Mouse (Mus musculus) heart, postnatal 10 days (tissue): Measurements from ENCODE around the gene Gm36210. TPM values are rescaled to one million over a fixed set of nuclear protein-coding genes. Genes with fewer than 3 reads are reported as not detected.
A peak's percentile ranks its signal among the peaks of the same experiment; 100 is the strongest.
"Not testable (repeated sequence)": the region's sequence is repeated elsewhere in the genome, so short reads cannot be mapped to it uniquely, and the experiment has no call there.

ENCODE experiments used
- DNase-seq, 2 experiments: peaks; one replicate each; pipeline ENCODE4 v3.0.0; 2021
- intact Hi-C: fragments of 180-260 bp; cut with DNase I; formaldehyde crosslinking; loops from one replicate; pipeline ENCODE4 v1.15.1; 2025
- total RNA-seq, 2 experiments: library from RNA; stranded (reverse); gene quantifications; 2 replicates each; pipeline ENCODE4 v1.2.3; 2021

The Gm36210 gene
- total RNA-seq, 2 experiments from 2014 or later = not detected

- DNase-seq = no peak
- intact Hi-C loops = loop anchor here (5.0 kb wide), 1 partner anchor 77 kb away; no protein-coding TSS in a partner anchor
Measured at GRCm38 (mm10) chr7:4898851-4899648, 7.3 kb downstream of the Gm36210 start.

GRCm38 (mm10) chr7:4895186-4895585 is 11.1 kb downstream of the Gm36210 start:
- intact Hi-C loops = loop anchor here (5.0 kb wide), 1 partner anchor 73 kb away; no protein-coding TSS in a partner anchor
- no peak for DNase-seq

GRCm38 (mm10) chr7:4886680-4887079 is 19.6 kb downstream of the Gm36210 start:
- no peak for DNase-seq
- intact Hi-C loops = no loop called here

- intact Hi-C loops, DNase-seq: not testable (repeated sequence)
Measured at GRCm38 (mm10) chr7:4879036-4879435, 27.3 kb downstream of the Gm36210 start.

GRCm38 (mm10) chr7:4878186-4878585 is 28.1 kb downstream of the Gm36210 start:
- peak in 1 of 2 experiments; percentile 27 for DNase-seq
- intact Hi-C loops = no loop called here

GRCm38 (mm10) chr7:4877226-4877625 is 29.1 kb downstream of the Gm36210 start:
- DNase-seq = no peak
- intact Hi-C loops = no loop called here

- DNase-seq = peak; percentile 91 to 92
- intact Hi-C loops = no loop called here
Measured at GRCm38 (mm10) chr7:4876753-4877221, 29.5 kb downstream of the Gm36210 start, which contains the start of gene Isoc2a. Isoc2a (plus strand) TSS chr7:4877153.

- intact Hi-C loops = no loop called here
- DNase-seq = no peak
Measured at GRCm38 (mm10) chr7:4870133-4870532, 36.2 kb downstream of the Gm36210 start, which contains the start of gene Isoc2b. Isoc2b (minus strand) TSS chr7:4870258.

GRCm38 (mm10) chr7:4866631-4867180 is 39.6 kb downstream of the Gm36210 start:
- DNase-seq = no peak
- intact Hi-C loops = loop anchor here (2.0 kb wide), 1 partner anchor 72 kb away; no protein-coding TSS in a partner anchor

GRCm38 (mm10) chr7:4865579-4866493 is 40.5 kb downstream of the Gm36210 start:
- intact Hi-C loops = loop anchor here (2.0 kb wide), 1 partner anchor 73 kb away; no protein-coding TSS in a partner anchor
- peak; percentile 99 for DNase-seq

GRCm38 (mm10) chr7:4865090-4865489 is 41.2 kb downstream of the Gm36210 start:
- DNase-seq = peak; percentile 48 to 60
- intact Hi-C loops = no loop called here

- intact Hi-C loops = no loop called here
- no peak for DNase-seq
Measured at GRCm38 (mm10) chr7:4864130-4864845, 42.0 kb downstream of the Gm36210 start.

GRCm38 (mm10) chr7:4863541-4864080 is 42.7 kb downstream of the Gm36210 start:
- no peak for DNase-seq
- intact Hi-C loops = no loop called here

GRCm38 (mm10) chr7:4863041-4863440 is 43.3 kb downstream of the Gm36210 start:
- peak; percentile 52 to 64 for DNase-seq
- intact Hi-C loops = no loop called here

- DNase-seq, intact Hi-C loops: not testable (repeated sequence)
Measured at GRCm38 (mm10) chr7:4860926-4861325, 45.4 kb downstream of the Gm36210 start.

- intact Hi-C loops = no loop called here
- DNase-seq = no peak
Measured at GRCm38 (mm10) chr7:4859418-4859978, 46.8 kb downstream of the Gm36210 start.

GRCm38 (mm10) chr7:4857321-4857720 is 49.0 kb downstream of the Gm36210 start:
- no peak for DNase-seq
- intact Hi-C loops = no loop called here

GRCm38 (mm10) chr7:4856508-4856907 is 49.8 kb downstream of the Gm36210 start:
- DNase-seq = no peak
- intact Hi-C loops = no loop called here

GRCm38 (mm10) chr7:4853613-4854012 is 52.7 kb downstream of the Gm36210 start:
- intact Hi-C loops = no loop called here
- no peak for DNase-seq
